Mouse (Mus musculus) thymus, postnatal 0 days (tissue): ENCODE data around the gene Enah. TPM values are rescaled to one million over a fixed set of nuclear protein-coding genes. Genes with fewer than 3 reads are reported as not detected.

ENCODE experiments used
- DNase-seq: peaks from one replicate; pipeline ENCODE4 v3.0.0-alpha.2; 2015; ENCODE audit warnings: low spot score
- polyA plus RNA-seq: library from polyadenylated mRNA; unstranded; fragments of >200 nt; fragmentation: Nextera tagmentation; extraction: Ambion mirVana; gene quantifications from 2 replicates; pipeline ENCODE4 v1.2.1, GENCODE M21; 2015

Gene Enah
- polyA plus RNA-seq, 1 experiment from 2014 or later = 4.8 TPM

DNA sequence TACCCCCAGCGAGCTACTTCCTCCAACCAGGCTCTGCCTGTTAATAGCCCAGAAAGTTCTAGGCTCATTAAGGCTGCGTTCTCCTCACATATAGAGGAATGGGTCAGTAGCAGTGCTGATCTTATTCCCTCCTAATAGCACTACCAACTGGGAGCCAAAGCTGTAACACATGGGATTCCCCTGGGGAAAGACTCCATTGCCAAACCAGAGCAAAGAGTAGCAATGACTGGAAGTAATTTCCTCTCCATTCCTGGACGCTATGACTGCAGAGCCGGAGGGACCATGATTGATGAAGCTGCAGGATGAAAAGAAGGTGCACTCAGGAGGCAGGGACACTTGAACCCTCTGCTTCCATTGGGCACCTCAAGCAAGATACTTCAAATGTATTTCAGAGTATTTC, 169.3 kb downstream of the Enah start:
- DNase-seq = no peak

DNA sequence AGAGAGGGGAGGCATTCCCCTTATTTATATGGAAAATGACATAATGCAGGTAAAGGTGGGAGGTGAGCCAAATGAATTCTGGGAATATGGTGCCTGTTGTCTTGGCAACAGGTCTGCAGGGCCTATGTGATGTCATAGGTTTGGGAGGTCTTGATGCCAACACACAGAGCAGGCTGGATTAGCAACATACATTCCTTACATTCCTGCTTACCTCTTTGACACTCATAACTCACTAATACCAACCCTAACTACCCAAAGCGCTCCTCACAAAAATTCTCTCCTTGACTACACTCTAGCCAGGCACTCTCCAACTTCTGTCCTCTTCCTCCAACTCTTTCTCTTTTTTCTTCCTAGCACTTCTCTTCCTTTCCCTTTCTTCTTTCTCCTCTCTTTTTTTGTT, 171.6 kb downstream of the Enah start:
- DNase-seq = no peak

DNA sequence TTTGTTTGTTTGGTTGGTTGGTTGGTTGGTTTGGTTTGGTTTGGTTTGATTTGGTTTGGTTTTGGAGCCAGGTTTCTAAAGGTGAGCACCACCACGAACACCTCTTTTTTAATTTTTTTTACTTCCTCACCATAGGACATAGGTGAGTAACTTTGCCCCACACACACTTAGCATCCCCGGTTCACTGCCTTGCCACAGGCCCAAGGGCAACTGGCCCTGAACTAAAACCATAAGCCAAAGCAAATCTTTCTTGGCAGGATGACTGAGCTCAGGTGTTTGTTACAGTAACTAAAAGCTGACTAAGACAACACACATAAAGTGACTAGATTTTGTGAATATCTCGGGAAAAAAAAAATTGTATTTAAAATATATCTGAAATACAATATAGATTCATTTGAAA, 172.4 kb downstream of the Enah start:
- no peak for DNase-seq

Other genes with a start within 250 kb of the Enah start
- gene Lbr, start 176.9 kb downstream of the Enah start, polyA plus RNA-seq = 352 and 361 TPM in 2 replicates
- 274 and 279 TPM in 2 replicates for gene Srp9, start 104.7 kb upstream of the Enah start, polyA plus RNA-seq
- not detected in 2 replicates for gene Vmn1r1, start 144.5 kb upstream of the Enah start, polyA plus RNA-seq